Comparison of ENCODE assay signal across 29 mouse cellular contexts in the genomic region with DNA sequence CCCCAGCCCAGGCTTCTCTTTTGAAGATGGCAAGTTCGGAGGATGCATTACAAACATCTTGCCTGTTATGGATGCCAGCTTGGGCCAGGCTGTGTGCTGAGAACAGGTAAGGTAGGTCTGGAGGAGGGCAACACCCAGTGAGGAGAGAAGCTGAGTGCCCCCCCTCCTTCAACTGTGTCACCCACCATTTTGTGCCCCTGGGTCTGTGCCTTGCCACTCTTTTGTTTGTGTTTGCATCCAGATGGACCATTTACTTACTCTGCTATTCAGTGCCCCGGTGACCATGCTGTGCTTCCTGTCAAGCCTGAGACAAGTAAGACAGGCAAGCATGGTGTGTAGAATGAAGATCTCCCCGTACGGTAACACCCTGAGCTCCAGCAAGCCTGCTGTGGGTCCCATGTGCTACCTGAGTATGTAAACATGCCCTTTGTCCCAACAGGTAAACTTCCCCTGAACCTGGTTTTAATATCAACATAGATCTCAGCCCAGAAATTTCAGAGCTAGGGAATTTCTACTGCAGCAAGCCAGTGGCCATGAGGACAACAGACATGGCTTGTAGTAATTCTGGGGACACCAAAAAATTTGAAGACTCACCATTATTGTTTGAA. TPM values are rescaled to one million over a fixed set of nuclear protein-coding genes. Genes with fewer than 3 reads are reported as not detected.
A peak's percentile ranks its signal among the peaks of the same experiment; 100 is the strongest.
DNase-seq lines count a peak whose midpoint lies in the region; ATAC-seq and TF ChIP-seq lines count a peak whose summit lies in the region.
"Had no signal": no experiment of that assay in that cellular context is flagged by ENCODE, and none has a peak within 500 bp of the region (broad histone marks: within the 10 kb centered on the region; RNA-seq: fewer than 3 reads in every experiment).

No protein-coding gene starts in this region.

- no peak overlapping the region for H3K4me2 ChIP-seq in forebrain, embryonic 12.5 days
- H3K4me2 ChIP-seq in forebrain, embryonic 11.5 days (ENCODE audit: low read depth, low read length, severe bottlenecking) = no peak overlapping the region
- no peak overlapping the region for H3K4me2 ChIP-seq in liver, embryonic 16.5 days (ENCODE audit: low read depth, low read length)
- no peak overlapping the region for H3K4me2 ChIP-seq in liver, postnatal 0 days (ENCODE audit: low read depth, low read length)
- H3K4me2 ChIP-seq in stomach, postnatal 0 days (replicated peaks; ENCODE audit: low read depth) = no peak overlapping the region
- H3K4me2 ChIP-seq: embryonic facial prominence, embryonic 12.5 days; limb, embryonic 13.5 days; midbrain, embryonic 15.5 days; neural tube, embryonic 12.5 days had no signal

- 70% methylated on average over 4 of the region's 4 CpGs for WGBS in forebrain, embryonic 12.5 days
- 74% methylated on average over 4 of the region's 4 CpGs for WGBS in forebrain, embryonic 11.5 days
- 57% methylated on average over 4 of the region's 4 CpGs for WGBS in liver, embryonic 16.5 days (ENCODE audit: insufficient replicate concordance)
- WGBS in liver, postnatal 0 days (ENCODE audit: insufficient replicate concordance) = 66% methylated on average over 4 of the region's 4 CpGs
- 55% methylated on average over 4 of the region's 4 CpGs for WGBS in stomach, postnatal 0 days
- 67% methylated on average over 4 of the region's 4 CpGs for WGBS in lung, adult 2 months

- no peaks in the 10 kb centered on the region for H3K27me3 ChIP-seq in forebrain, embryonic 12.5 days
- no peaks in the 10 kb centered on the region for H3K27me3 ChIP-seq in forebrain, embryonic 11.5 days (ENCODE audit: control insufficient read depth, insufficient read depth, low read length)
- no peaks in the 10 kb centered on the region for H3K27me3 ChIP-seq in liver, embryonic 16.5 days (ENCODE audit: control insufficient read depth, insufficient read depth, low read depth, low read length)
- no peaks in the 10 kb centered on the region for H3K27me3 ChIP-seq in liver, postnatal 0 days (ENCODE audit: insufficient read depth, low read length)
- H3K27me3 ChIP-seq in stomach, postnatal 0 days (ENCODE audit: control insufficient read depth, insufficient read depth, low read length) = no peaks in the 10 kb centered on the region
- H3K27me3 ChIP-seq: embryonic facial prominence, embryonic 12.5 days; limb, embryonic 13.5 days; midbrain, embryonic 15.5 days; neural tube, embryonic 12.5 days had no signal

- no peak for TF ChIP-seq POLR2A in lung, adult 2 months (IDR thresholded peaks at IDR 0.05; ENCODE audit: borderline replicate concordance, extremely low read depth, low read depth, low read length)

- ATAC-seq in forebrain, embryonic 12.5 days (ENCODE audit: low FRiP score) = no peak
- no peak for ATAC-seq in forebrain, embryonic 11.5 days (replicated peaks; ENCODE audit: low FRiP score)
- peak; percentile 50; the same call in 1 of the 2 replicates for ATAC-seq in liver, embryonic 16.5 days (ENCODE audit: low read depth)
- ATAC-seq in liver, postnatal 0 days = peak; percentile 70
- peak; percentile 53; the same call in 1 of the 2 replicates for ATAC-seq in stomach, postnatal 0 days (ENCODE audit: low FRiP score, low TSS enrichment)
- ATAC-seq: hindbrain, embryonic 16.5 days; midbrain, embryonic 15.5 days had no signal

- no peak overlapping the region for H3K4me3 ChIP-seq in forebrain, embryonic 12.5 days (replicated peaks)
- no peak overlapping the region for H3K4me3 ChIP-seq in forebrain, embryonic 11.5 days (ENCODE audit: low read depth, low read length)
- no peak overlapping the region for H3K4me3 ChIP-seq in liver, embryonic 16.5 days (ENCODE audit: low read depth, low read length)
- H3K4me3 ChIP-seq in liver, postnatal 0 days (ENCODE audit: low read depth, low read length) = no peak overlapping the region
- no peak overlapping the region for H3K4me3 ChIP-seq in stomach, postnatal 0 days (ENCODE audit: low read depth, low read length)
- H3K4me3 ChIP-seq in lung, adult 2 months (replicated peaks; ENCODE audit: extremely low read depth, low read depth, low read length) = no peak overlapping the region
- H3K4me3 ChIP-seq: embryonic facial prominence, embryonic 12.5 days; forebrain, embryonic 10.5 days; left cerebral cortex, adult 2 months; limb, embryonic 13.5 days; midbrain, embryonic 15.5 days; neural tube, embryonic 12.5 days had no signal

- H3K27ac ChIP-seq in forebrain, embryonic 12.5 days = peak overlapping the region; percentile 1; the same call in 1 of the 2 replicates
- H3K27ac ChIP-seq in forebrain, embryonic 11.5 days (ENCODE audit: low read depth, low read length) = no peak overlapping the region
- H3K27ac ChIP-seq in liver, embryonic 16.5 days (ENCODE audit: low read length) = no peak overlapping the region
- H3K27ac ChIP-seq in liver, postnatal 0 days (ENCODE audit: low read depth) = peak overlapping the region; percentile 48
- no peak overlapping the region for H3K27ac ChIP-seq in stomach, postnatal 0 days (replicated peaks)
- H3K27ac ChIP-seq: embryonic facial prominence, embryonic 12.5 days; forebrain, embryonic 10.5 days; left cerebral cortex, adult 2 months; limb, embryonic 13.5 days; macrophage; midbrain, embryonic 15.5 days; neural tube, embryonic 12.5 days had no signal

- H3K9me3 ChIP-seq in forebrain, embryonic 12.5 days = no peaks in the 10 kb centered on the region
- H3K9me3 ChIP-seq in forebrain, embryonic 11.5 days (ENCODE audit: control insufficient read depth, low read length) = no peaks in the 10 kb centered on the region
- H3K9me3 ChIP-seq in liver, embryonic 16.5 days (replicated peaks; ENCODE audit: control insufficient read depth, low read length) = no peaks in the 10 kb centered on the region
- H3K9me3 ChIP-seq in liver, postnatal 0 days (ENCODE audit: low read length) = no peaks in the 10 kb centered on the region
- H3K9me3 ChIP-seq in stomach, postnatal 0 days (ENCODE audit: control insufficient read depth, low read length) = no peaks in the 10 kb centered on the region
- H3K9me3 ChIP-seq: embryonic facial prominence, embryonic 12.5 days; forebrain, embryonic 10.5 days; G1E; limb, embryonic 13.5 days; midbrain, embryonic 15.5 days; neural tube, embryonic 12.5 days had no signal

- no peak for TF ChIP-seq EP300 in liver, postnatal 0 days (IDR thresholded peaks at IDR 0.05; ENCODE audit: low read depth)
- TF ChIP-seq EP300 in stomach, postnatal 0 days (optimal IDR thresholded peaks at IDR 0.05) = no peak

- DNase-seq in forebrain, embryonic 11.5 days (ENCODE audit: low spot score) = no peak
- no peak for DNase-seq in liver
- no peak for DNase-seq in liver, postnatal 0 days
- peak; percentile 49 for DNase-seq in stomach, postnatal 0 days (ENCODE audit: low spot score)
- no peak for DNase-seq in lung, adult 2 months
- no peak for DNase-seq in embryo, embryonic 9.5 days (ENCODE audit: extremely low spot score)
- DNase-seq: adrenal gland, postnatal 10 days; cerebellum, adult 8-10 months; cerebellum, postnatal 36 days; gastrocnemius, postnatal 14 days; heart, postnatal 14 days; kidney, adult 9 months; kidney, postnatal 10 days; lung, adult 18-20 months; lung, postnatal 10 days; right cerebral cortex, postnatal 4 days; thymus, postnatal 25 days had no signal

- H3K9ac ChIP-seq in forebrain, embryonic 12.5 days = no peak overlapping the region
- no peak overlapping the region for H3K9ac ChIP-seq in forebrain, embryonic 11.5 days (ENCODE audit: low read length)
- no peak overlapping the region for H3K9ac ChIP-seq in liver, embryonic 16.5 days (ENCODE audit: low read depth, low read length)
- no peak overlapping the region for H3K9ac ChIP-seq in liver, postnatal 0 days (replicated peaks)
- no peak overlapping the region for H3K9ac ChIP-seq in stomach, postnatal 0 days (ENCODE audit: low read length)
- H3K9ac ChIP-seq: embryonic facial prominence, embryonic 12.5 days; midbrain, embryonic 15.5 days; neural tube, embryonic 12.5 days had no signal

- H3K4me1 ChIP-seq in forebrain, embryonic 12.5 days = peaks cover 9% of the 10 kb centered on the region; the same call in 1 of the 2 replicates
- H3K4me1 ChIP-seq in forebrain, embryonic 11.5 days (replicated peaks; ENCODE audit: control insufficient read depth, insufficient read depth, low read length) = no peaks in the 10 kb centered on the region
- H3K4me1 ChIP-seq in liver, embryonic 16.5 days (ENCODE audit: control insufficient read depth, low read depth, low read length) = peaks cover 5% of the 10 kb centered on the region
- H3K4me1 ChIP-seq in liver, postnatal 0 days (ENCODE audit: insufficient read depth) = peaks cover 18% of the 10 kb centered on the region
- H3K4me1 ChIP-seq in stomach, postnatal 0 days (replicated peaks; ENCODE audit: control insufficient read depth, insufficient read depth) = no peaks in the 10 kb centered on the region
- 0 out of 2 replicates have a peak, but pooled peaks cover 4% of the 10 kb centered on the region for H3K4me1 ChIP-seq in lung, adult 2 months (ENCODE audit: control insufficient read depth, insufficient read depth, low read length)
- H3K4me1 ChIP-seq: neural tube, embryonic 12.5 days had no signal

- H3K36me3 ChIP-seq in forebrain, embryonic 12.5 days (replicated peaks) = peaks cover 20% of the 10 kb centered on the region
- H3K36me3 ChIP-seq in forebrain, embryonic 11.5 days (ENCODE audit: control insufficient read depth, insufficient read depth, low read length) = no peaks in the 10 kb centered on the region; the same call in 1 of the 2 replicates
- H3K36me3 ChIP-seq in liver, embryonic 16.5 days (ENCODE audit: control insufficient read depth, insufficient read depth) = no peaks in the 10 kb centered on the region
- no peaks in the 10 kb centered on the region for H3K36me3 ChIP-seq in liver, postnatal 0 days (replicated peaks; ENCODE audit: insufficient read depth, low read length)
- H3K36me3 ChIP-seq in stomach, postnatal 0 days (ENCODE audit: control insufficient read depth, insufficient read depth, low read length) = no peaks in the 10 kb centered on the region; the same call in 1 of the 2 replicates
- H3K36me3 ChIP-seq: G1E had no signal

- TF ChIP-seq CTCF in liver, postnatal 0 days (IDR thresholded peaks at IDR 0.05; ENCODE audit: low read depth) = no peak
- no peak for TF ChIP-seq CTCF in stomach, postnatal 0 days (IDR thresholded peaks at IDR 0.05; ENCODE audit: low read depth)
- TF ChIP-seq CTCF in lung, adult 2 months (IDR thresholded peaks at IDR 0.05; ENCODE audit: insufficient read depth, low read length) = no peak

RNA-seq across cellular contexts. Expression of gene Mb, which starts 22.2 kb away (rescaled TPM):
- not detected in 2 replicates for polyA plus RNA-seq in forebrain, embryonic 12.5 days (2016; fragmentation: Nextera tagmentation; extraction: Ambion mirVana)
- polyA plus RNA-seq in forebrain, embryonic 11.5 days (2014; fragmentation: Nextera tagmentation; extraction: Ambion mirVana) = not detected in 2 replicates
- polyA plus RNA-seq in liver, embryonic 16.5 days (2015; fragmentation: Nextera tagmentation; extraction: Ambion mirVana) = 0.25 TPM in 1 of 2 replicates, not detected in the other
- polyA plus RNA-seq in liver, postnatal 0 days (2015; fragmentation: Nextera tagmentation; extraction: Ambion mirVana) = 0.15 and 6.6 TPM in 2 replicates
- polyA plus RNA-seq in stomach, postnatal 0 days (2015; fragmentation: Nextera tagmentation; extraction: Ambion mirVana) = 0.91 and 1.1 TPM in 2 replicates
- polyA plus RNA-seq in lung, adult 2 months (2012; rRNA removed) = 88.1 and 320 TPM in 2 replicates
- polyA plus RNA-seq: G1E, macrophage had no signal

RNA-seq across cellular contexts. Expression of gene Apol6, which starts 28.1 kb away (rescaled TPM):
- polyA plus RNA-seq in forebrain, embryonic 12.5 days (2016; fragmentation: Nextera tagmentation; extraction: Ambion mirVana) = not detected in 2 replicates
- polyA plus RNA-seq in forebrain, embryonic 11.5 days (2014; fragmentation: Nextera tagmentation; extraction: Ambion mirVana) = not detected in 2 replicates
- 0.06 and 0.09 TPM in 2 replicates for polyA plus RNA-seq in liver, embryonic 16.5 days (2015; fragmentation: Nextera tagmentation; extraction: Ambion mirVana)
- polyA plus RNA-seq in liver, postnatal 0 days (2015; fragmentation: Nextera tagmentation; extraction: Ambion mirVana) = not detected in 2 replicates
- 0.25 and 0.51 TPM in 2 replicates for polyA plus RNA-seq in stomach, postnatal 0 days (2015; fragmentation: Nextera tagmentation; extraction: Ambion mirVana)
- polyA plus RNA-seq in lung, adult 2 months (2012; rRNA removed) = 5.3 and 7.5 TPM in 2 replicates
- polyA plus RNA-seq: G1E; hindbrain, embryonic 11.5 days; hindbrain, embryonic 16.5 days; limb, embryonic 13.5 days; macrophage; neural tube, embryonic 12.5 days had no signal

Comparison
In these comparisons a context has a peak if more than half of its experiments do, and no peak if none do; other contexts are left out.
1. H3K27ac ChIP-seq: peak in forebrain, embryonic 12.5 days (single experiment) and liver, postnatal 0 days (single experiment); none in forebrain, embryonic 11.5 days (single experiment), liver, embryonic 16.5 days (single experiment) and stomach, postnatal 0 days (single experiment).
2. ATAC-seq: peak in liver, embryonic 16.5 days (single experiment), liver, postnatal 0 days (single experiment) and stomach, postnatal 0 days (single experiment); none in forebrain, embryonic 12.5 days (single experiment) and forebrain, embryonic 11.5 days (single experiment).
3. RNA of gene Mb, which starts 22.2 kb away (polyA plus RNA-seq): 88.1 to 320 TPM in lung, adult 2 months; 0.91 to 1.1 TPM in stomach, postnatal 0 days, 0.25 TPM in liver, embryonic 16.5 days, 0.15 to 6.6 TPM in liver, postnatal 0 days, not detected in forebrain, embryonic 11.5 days and not detected in forebrain, embryonic 12.5 days; every median in the first group is over 10 times any median in the second.